Mouse (Mus musculus) testis, adult 2 months (tissue): ENCODE measurements around the gene Atp6v0e2.

Experiments
- CTCF ChIP-seq: fragments of 200-500 bp; IDR thresholded peaks from 2 replicates; pipeline ENCODE4 v1.5.1; 2012; ENCODE audit warnings: low read depth, mild to moderate bottlenecking, inconsistent platforms, low read length, moderate library complexity; ENCODE audit not compliant: control insufficient read depth, insufficient read depth, insufficient replicate concordance
- POLR2A ChIP-seq: fragments of 200-500 bp; IDR thresholded peaks from 2 replicates; pipeline ENCODE4 v1.6.1; 2012; ENCODE audit warnings: low read depth, mild to moderate bottlenecking, inconsistent platforms, low read length, moderate library complexity; ENCODE audit not compliant: control insufficient read depth

GRCm38 (mm10) chr6:48540721-48541120 is 3.3 kb downstream of the Atp6v0e2 start:
- TF ChIP-seq CTCF (no peak), POLR2A (no peak)
